Mouse (Mus musculus): ENCODE measurements at regions not wholly inside any gene's neighbourhood (a gene's known extent, or its start where the extent isn't known, plus 50 kb on each side); places are given as distances from the start of the nearest gene placed in this dataset.

- TF ChIP-seq CTCF (IDR thresholded peaks at IDR 0.05; ENCODE audit: extremely low read depth, insufficient read depth, low read length) = no peak
- no peak for TF ChIP-seq POLR2A (IDR thresholded peaks at IDR 0.05; ENCODE audit: extremely low read depth, insufficient read depth, low read length)
Observed at GRCm38 (mm10) chr8:6439069-6439468, 1333.9 kb upstream of the Slc10a2 start.

All from cortical plate, adult 2 months (tissue).